Mouse (Mus musculus) lung, adult 2 months (tissue): ENCODE results near the gene Zbtb46.

ENCODE experiments used
- CTCF ChIP-seq: fragments of 200-500 bp; IDR thresholded peaks from 2 replicates; pipeline ENCODE4 v1.5.1; 2011; ENCODE audit warnings: mild to moderate bottlenecking, low read length, control low read depth; ENCODE audit not compliant: insufficient read depth
- POLR2A ChIP-seq: fragments of 200-500 bp; IDR thresholded peaks from 2 replicates; pipeline ENCODE4 v1.6.1; 2011; ENCODE audit warnings: low read depth, mild to moderate bottlenecking, control low read depth, low read length, borderline replicate concordance; ENCODE audit errors: extremely low read depth

GRCm38 (mm10) chr2:181470285-181470684 is 11.1 kb upstream of the Zbtb46 start:
- no peak for TF ChIP-seq POLR2A
- no peak for TF ChIP-seq CTCF
